Mouse (Mus musculus) heart, postnatal 0 days (tissue): ENCODE measurements around the gene St6galnac6. TPM values are rescaled to one million over a fixed set of nuclear protein-coding genes. Genes with fewer than 3 reads are reported as not detected.

Source experiments
- ATAC-seq: fragments of 200-750 bp; cut with Nextera tagmentation; 2 replicates; pipeline ENCODE4 v1.8.0; 2017; ENCODE audit warnings: low read depth, moderate number of reproducible peaks, moderate library complexity; ENCODE audit not compliant: insufficient read depth
- DNase-seq: peaks from one replicate; pipeline ENCODE4 v3.0.0-alpha.2; 2016; ENCODE audit warnings: low spot score
- H3K27ac ChIP-seq: fragments of 300-500 bp; sonication (generic); 2 replicates; pipeline ENCODE4 v1.5.1; 2014; ENCODE audit warnings: low read depth, mild to moderate bottlenecking
- H3K27me3 ChIP-seq: fragments of 300-500 bp; sonication (generic); 2 replicates; pipeline ENCODE4 v1.6.1; 2014; ENCODE audit warnings: low read length, mixed read lengths; ENCODE audit not compliant: control insufficient read depth, insufficient read depth
- H3K36me3 ChIP-seq: fragments of 300-500 bp; sonication (generic); replicated peaks from 2 replicates; pipeline ENCODE4 v1.6.1; 2014; ENCODE audit warnings: low read length, mixed read lengths; ENCODE audit not compliant: control insufficient read depth, insufficient read depth
- H3K4me1 ChIP-seq: fragments of 300-500 bp; sonication (generic); 2 replicates; pipeline ENCODE4 v1.6.1; 2014; ENCODE audit warnings: antibody characterized with exemption; ENCODE audit not compliant: control insufficient read depth, insufficient read depth
- H3K4me2 ChIP-seq: fragments of 300-500 bp; sonication (generic); 2 replicates; pipeline ENCODE4 v1.6.1; 2014; ENCODE audit warnings: low read depth, mild to moderate bottlenecking, low read length, moderate library complexity
- H3K4me3 ChIP-seq: fragments of 300-500 bp; sonication (generic); 2 replicates; pipeline ENCODE4 v1.5.1; 2014; ENCODE audit warnings: low read depth, low read length
- H3K9ac ChIP-seq: fragments of 300-500 bp; sonication (generic); replicated peaks from 2 replicates; pipeline ENCODE4 v1.6.1; 2014; ENCODE audit warnings: low read depth, low read length, mixed read lengths
- H3K9me3 ChIP-seq: fragments of 300-500 bp; sonication (generic); replicated peaks from 2 replicates; pipeline ENCODE4 v1.6.1; 2016; ENCODE audit warnings: low read length; ENCODE audit not compliant: control insufficient read depth
- CTCF ChIP-seq: IDR thresholded peaks from 2 replicates; pipeline ENCODE4 v1.5.1; 2016; ENCODE audit warnings: antibody characterized with exemption, control low read depth, low read depth
- EP300 ChIP-seq: IDR thresholded peaks from 2 replicates; pipeline ENCODE4 v1.6.1; 2016; ENCODE audit warnings: antibody characterized with exemption, low read depth
- WGBS: fragments of 180-500 bp; shearing (Covaris S2); extraction: QIAGEN DNeasy Blood & Tissue Kit; methylation state at CpG from one replicate; pipeline ENCODE4 v1.1.7; 2014; 5-methylcytosine and 5-hydroxymethylcytosine counted together
- polyA plus RNA-seq: library from polyadenylated mRNA; unstranded; fragments of >200 nt; fragmentation: Nextera tagmentation; extraction: Ambion mirVana; gene quantifications from 2 replicates; pipeline ENCODE4 v1.2.1, GENCODE M21; 2015
- total RNA-seq: library from RNA; depleted of rRNA; stranded (reverse); fragments of >200 nt; gene quantifications from 2 replicates; pipeline ENCODE4 v1.2.3, GENCODE M21; 2014; ENCODE audit warnings: low replicate concordance

The St6galnac6 gene
- total and polyA plus RNA-seq, 2 experiments from 2014 or later: 44.3 to 117 TPM

DNA sequence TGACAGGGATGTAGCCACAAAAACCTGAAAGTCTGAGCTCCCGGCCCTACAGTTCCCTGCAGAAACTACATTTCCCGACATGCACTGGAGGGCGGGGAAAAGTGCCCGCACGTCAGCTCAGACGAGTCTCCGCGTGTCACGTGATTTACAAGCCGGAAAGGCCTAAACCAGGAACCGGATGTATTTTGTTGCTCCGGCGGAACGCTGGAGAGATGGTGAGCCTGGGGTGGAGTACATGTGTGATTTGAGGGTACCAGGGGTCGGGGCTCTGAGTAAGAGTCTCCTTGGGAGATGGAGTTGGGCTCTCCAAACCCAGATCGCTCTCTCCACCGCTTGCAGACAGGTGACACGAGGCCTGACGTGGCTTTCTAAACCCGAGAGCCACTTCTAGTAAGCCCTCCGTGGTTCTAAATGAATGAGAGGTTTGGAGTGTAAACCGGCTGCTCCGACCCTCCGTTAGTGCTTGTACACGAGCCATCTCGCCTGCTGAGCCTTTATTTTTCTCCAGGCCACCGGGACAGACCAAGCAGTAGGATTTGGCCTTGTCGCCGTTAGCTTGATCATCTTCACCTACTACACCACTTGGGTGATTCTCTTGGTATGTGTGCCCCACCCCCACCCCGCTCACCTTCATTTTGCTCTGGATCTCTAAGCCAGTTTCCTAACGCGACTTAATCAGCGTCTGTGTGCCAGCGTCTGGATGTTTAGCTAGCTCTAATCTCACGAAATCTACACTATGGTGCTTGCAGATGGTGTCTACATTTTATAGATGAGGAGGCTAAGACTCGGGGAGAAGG is 28.6 kb upstream of the St6galnac6 start, which contains the start of gene Dpm2:
Gene Dpm2, plus strand, starts transcription at position 161 of the 797 bp plus-strand sequence.
- H3K4me2 ChIP-seq: peak within 1 kb of the TSS; percentile 93
- H3K9me3 ChIP-seq: no peaks in the 10 kb centered on the region
- H3K27ac ChIP-seq: peak within 1 kb of the TSS; percentile 57
- under 1% methylated on average over 36 of the region's 36 CpGs for WGBS
- H3K4me1 ChIP-seq: peaks cover 22% of the 10 kb centered on the region; the same call in 1 of the 2 replicates
- no peak for TF ChIP-seq CTCF
- no peak for TF ChIP-seq EP300
- peak within 1 kb of the TSS; percentile 76 for H3K9ac ChIP-seq
- ATAC-seq: peak; percentile 77
- H3K4me3 ChIP-seq: peak within 1 kb of the TSS; percentile 68
- H3K36me3 ChIP-seq: peaks cover 36% of the 10 kb centered on the region
- H3K27me3 ChIP-seq: peaks cover 9% of the 10 kb centered on the region
- DNase-seq: peak; percentile 94

DNA sequence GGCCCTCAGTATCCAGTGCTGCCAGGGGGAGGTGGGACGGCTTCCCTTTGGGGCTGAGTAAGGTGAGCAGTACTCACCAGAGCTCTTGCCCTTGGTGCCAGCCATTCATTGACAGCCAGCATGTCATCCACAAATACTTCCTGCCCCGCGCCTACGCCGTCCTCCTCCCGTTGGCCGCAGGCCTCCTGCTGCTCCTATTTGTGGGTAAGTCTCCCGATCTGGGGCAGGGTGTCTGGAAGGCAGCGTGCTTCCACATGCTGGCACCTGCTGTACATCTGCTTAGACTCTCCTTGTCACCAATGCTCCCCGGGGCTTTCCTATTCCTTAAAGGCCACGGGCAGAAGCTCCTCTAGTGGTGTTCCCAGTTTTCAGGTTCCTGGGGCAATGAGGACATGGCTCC is 27.3 kb upstream of the St6galnac6 start:
- Histone ChIP-seq H3K4me3 (no peak overlapping the region), H3K27me3 (peaks cover 9% of the 10 kb centered on the region), H3K27ac (no peak overlapping the region), H3K4me2 (no peak overlapping the region), H3K4me1 (peaks cover 22% of the 10 kb centered on the region; the same call in 1 of the 2 replicates), H3K9ac (no peak overlapping the region), H3K9me3 (no peaks in the 10 kb centered on the region), H3K36me3 (peaks cover 31% of the 10 kb centered on the region)
- DNase-seq: no peak
- WGBS: 86% methylated on average over 11 of the region's 11 CpGs
- ATAC-seq: no peak
- TF ChIP-seq CTCF (no peak), EP300 (no peak)

DNA sequence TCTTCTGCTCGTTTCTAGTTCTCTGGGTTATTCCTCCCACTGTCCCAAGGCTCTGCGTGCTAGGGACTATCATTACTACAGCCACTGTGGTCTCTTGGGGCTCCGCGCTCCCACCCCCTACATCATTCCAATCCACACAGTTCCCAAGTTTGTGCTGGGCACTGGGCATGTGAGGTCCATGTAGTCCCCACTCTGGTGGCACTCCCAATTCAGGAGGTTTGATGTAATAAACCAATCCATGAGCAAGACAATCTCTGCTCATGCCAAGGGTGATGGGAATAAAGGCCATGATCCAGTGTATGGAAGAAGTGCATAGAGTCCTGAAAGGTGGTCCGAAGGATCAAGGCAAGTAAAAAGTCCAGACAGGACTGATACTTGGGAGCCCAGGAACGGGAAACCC is 25.0 kb upstream of the St6galnac6 start, which contains the start of gene Pip5kl1:
Gene Pip5kl1, plus strand, starts transcription at position 301 of the 400 bp plus-strand sequence.
- DNase-seq (no peak), ATAC-seq (no peak)
- Histone ChIP-seq H3K9ac (no peak within 1 kb of the TSS), H3K4me3 (peak within 1 kb of the TSS; percentile 19; the same call in 1 of the 2 replicates), H3K27ac (no peak within 1 kb of the TSS), H3K4me2 (peak within 1 kb of the TSS; percentile 52), H3K9me3 (no peaks in the 10 kb centered on the region), H3K4me1 (peaks cover 18% of the 10 kb centered on the region; the same call in 1 of the 2 replicates), H3K27me3 (peaks cover 11% of the 10 kb centered on the region), H3K36me3 (peaks cover 15% of the 10 kb centered on the region; the same call in 1 of the 2 replicates)
- WGBS: 68% methylated on average over 6 of the region's 6 CpGs
- no peak for TF ChIP-seq CTCF
- no peak for TF ChIP-seq EP300

GRCm38 (mm10) chr2:32574901-32575585 is 24.5 kb upstream of the St6galnac6 start:
- TF ChIP-seq CTCF (peak; percentile 66), EP300 (no peak)
- H3K27ac ChIP-seq: no peak overlapping the region
- H3K4me1 ChIP-seq: peaks cover 16% of the 10 kb centered on the region; the same call in 1 of the 2 replicates
- no peak overlapping the region for H3K9ac ChIP-seq
- WGBS: 1% methylated on average over 26 of the region's 26 CpGs
- DNase-seq: peak; percentile 23
- peak overlapping the region; percentile 19; the same call in 1 of the 2 replicates for H3K4me3 ChIP-seq
- peaks cover 16% of the 10 kb centered on the region for H3K27me3 ChIP-seq
- peaks cover 15% of the 10 kb centered on the region; the same call in 1 of the 2 replicates for H3K36me3 ChIP-seq
- no peaks in the 10 kb centered on the region for H3K9me3 ChIP-seq
- peak; percentile 22; the same call in 1 of the 2 replicates for ATAC-seq
- peak overlapping the region; percentile 52 for H3K4me2 ChIP-seq

- no peaks in the 10 kb centered on the region for H3K9me3 ChIP-seq
- H3K9ac ChIP-seq: no peak within 1 kb of the TSS
- ATAC-seq: no peak
- peaks cover 11% of the 10 kb centered on the region; the same call in 1 of the 2 replicates for H3K4me1 ChIP-seq
- no peak within 1 kb of the TSS for H3K27ac ChIP-seq
- TF ChIP-seq CTCF: no peak
- no peak for TF ChIP-seq EP300
- DNase-seq: no peak
- H3K4me3 ChIP-seq: peak within 1 kb of the TSS; percentile 19; the same call in 1 of the 2 replicates
- H3K27me3 ChIP-seq: peaks cover 19% of the 10 kb centered on the region
- 10% methylated on average over 28 of the region's 28 CpGs for WGBS
- H3K36me3 ChIP-seq: peaks cover 15% of the 10 kb centered on the region; the same call in 1 of the 2 replicates
- peak within 1 kb of the TSS; percentile 52 for H3K4me2 ChIP-seq
Observed at GRCm38 (mm10) chr2:32575586-32576160, 23.8 kb upstream of the St6galnac6 start, which contains the start of gene 9430097D07Rik. Gene 9430097D07Rik (minus strand): TSS chr2:32575684.
